Mouse (Mus musculus) kidney, adult 9 months (tissue): ENCODE results near the gene Tomm6.
A peak's percentile ranks its signal among the peaks of the same experiment; 100 is the strongest.

Source experiments
- DNase-seq: peaks from one replicate; pipeline ENCODE4 v3.0.0; 2022

Gene Tomm6

DNA sequence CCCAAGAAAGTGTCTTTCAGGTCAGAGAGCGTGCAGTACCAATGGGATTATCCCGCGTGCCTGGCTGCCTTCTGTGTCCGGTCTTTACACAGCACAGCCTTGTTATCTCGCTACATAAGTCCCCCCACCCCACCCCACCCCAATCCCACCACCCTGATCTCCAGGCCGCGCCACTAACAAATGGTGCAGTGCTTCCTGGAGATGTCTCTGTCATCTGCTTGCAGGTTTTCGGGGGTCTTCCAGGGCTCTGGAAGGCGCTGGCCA is at the start of gene Tomm6:
Gene Tomm6, minus strand, starts transcription at position 43 of the 264 bp plus-strand sequence.
- DNase-seq: no peak

DNA sequence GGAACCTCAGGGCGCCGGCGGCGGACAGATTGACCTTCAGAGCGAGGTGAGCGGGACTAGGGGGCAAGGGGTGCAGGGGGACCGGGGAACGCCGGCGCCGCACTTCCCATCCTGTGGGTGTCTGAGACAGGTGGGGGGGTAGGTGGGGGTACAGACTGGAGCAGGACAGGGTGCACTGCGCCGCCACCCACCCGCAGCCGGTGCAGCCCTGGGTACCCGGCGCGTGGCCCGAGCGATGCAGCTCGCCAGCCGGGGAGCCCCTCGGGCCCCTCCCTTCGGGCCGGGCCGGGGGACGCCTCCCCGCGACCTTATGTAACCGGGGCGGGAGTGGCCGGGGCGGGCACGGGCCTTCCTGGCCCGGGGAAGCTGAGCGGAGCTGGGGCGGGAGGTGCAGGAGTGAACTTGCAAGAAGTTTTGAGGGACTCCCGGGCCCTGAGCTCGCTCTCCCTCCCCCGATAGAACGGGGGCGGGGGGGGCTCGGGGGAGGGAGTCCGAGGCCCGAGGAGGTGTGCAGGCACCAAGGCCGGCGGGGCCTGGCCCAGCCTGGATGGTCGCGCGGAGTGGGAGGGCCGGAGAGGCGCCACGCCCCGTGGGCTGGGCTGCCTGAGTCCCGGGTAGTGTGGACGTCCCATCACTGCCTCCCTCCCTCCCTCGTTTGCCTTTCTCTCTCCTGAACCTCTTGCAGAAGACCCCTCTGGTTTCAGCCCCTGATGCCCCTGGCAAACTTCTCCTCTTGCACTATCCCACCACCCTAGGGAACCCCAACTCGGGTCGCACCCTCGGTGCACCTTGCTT is 49.3 kb upstream of the Tomm6 start:
- DNase-seq: peak; percentile 96

DNA sequence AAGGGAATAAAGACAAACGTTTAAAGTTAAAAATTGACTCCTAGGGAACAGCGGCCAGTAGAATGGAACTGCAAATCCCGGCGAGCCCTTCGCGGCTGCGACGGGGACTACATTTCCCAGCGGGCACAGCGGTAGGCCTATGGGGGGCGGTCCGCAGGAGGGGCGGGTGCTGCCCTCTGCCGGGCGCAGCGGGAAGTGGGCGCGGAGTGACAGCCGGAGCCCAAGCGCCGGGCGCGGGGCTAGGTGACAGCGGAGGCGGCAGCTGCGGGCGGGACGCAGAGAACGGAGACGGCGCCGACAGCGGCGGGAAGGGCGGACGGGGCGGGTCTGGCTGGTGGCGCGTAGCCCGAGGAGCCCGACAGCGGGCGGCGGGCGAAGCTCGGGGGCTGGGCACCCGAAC is 48.7 kb upstream of the Tomm6 start, which contains the start of gene Tfeb:
Gene Tfeb, plus strand, starts transcription at position 175 of the 400 bp plus-strand sequence.
- peak; percentile 98 for DNase-seq

DNA sequence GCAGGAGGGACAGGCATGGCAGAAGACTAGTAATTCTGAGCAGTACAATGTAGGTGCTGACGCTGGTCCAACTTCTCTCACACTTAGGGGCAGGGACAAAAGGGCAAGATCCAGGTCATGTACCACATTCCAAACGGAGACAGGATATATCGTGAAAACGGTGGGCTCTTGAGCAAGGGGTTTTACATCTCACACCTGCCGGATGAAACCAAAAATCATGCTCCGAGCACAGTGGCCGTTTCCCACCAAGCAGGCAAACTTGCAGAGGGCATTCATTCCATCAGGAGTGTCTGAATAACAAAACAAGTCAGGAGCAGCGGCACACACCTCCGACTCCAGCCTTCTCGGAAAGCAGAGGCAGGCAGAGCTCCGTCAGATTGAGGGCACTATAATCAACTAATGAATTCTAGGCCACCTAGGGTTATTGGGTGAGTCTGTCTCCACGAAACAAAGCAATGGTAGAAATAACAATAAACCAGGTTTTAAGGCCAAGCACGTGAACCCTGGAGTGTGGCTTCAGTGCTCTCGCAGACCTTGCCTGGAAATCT is 47.4 kb upstream of the Tomm6 start:
- no peak for DNase-seq

DNA sequence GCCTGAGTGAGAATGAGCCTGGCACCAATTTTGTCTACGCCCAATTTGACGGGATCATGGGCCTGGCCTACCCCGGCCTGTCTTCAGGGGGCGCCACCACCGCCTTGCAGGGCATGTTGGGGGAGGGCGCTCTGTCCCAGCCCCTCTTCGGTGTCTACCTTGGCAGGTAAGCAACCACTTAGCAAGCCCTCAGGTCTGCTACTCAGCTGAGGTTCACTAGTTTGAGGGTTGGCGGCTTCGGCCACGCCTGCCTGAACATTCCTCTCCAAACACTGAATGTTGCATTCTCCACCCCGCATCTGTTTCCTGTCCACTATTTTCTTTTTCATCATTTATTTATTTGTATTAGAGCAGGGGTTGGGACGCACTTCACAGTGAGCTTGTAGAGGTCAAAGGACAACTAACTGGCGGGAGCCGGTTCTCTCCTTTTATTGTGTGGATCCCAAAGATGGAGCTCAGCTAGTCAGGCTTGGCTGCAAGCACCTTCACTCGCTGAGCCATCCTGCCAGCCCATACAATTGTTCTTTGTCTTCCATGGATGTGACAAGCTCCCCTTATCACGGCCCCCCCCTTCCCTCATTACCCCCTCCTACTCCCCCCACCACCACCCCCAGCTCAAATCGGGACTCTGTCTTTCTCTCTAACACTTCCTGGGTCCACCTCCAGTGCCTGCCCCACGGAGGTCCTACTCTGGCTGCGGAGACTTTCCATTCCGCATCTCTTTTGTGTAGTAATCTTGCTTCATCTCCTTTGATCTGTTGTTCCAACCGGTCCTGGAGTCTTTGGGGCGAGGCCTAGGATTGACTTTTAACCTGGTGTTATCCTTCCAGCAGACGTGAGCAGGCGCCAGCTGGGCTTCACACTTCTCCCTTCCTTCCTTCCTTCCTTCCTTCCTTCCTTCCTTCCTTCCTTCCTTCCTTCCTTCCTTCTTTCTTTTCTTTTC is 42.7 kb upstream of the Tomm6 start:
- DNase-seq: no peak

DNA sequence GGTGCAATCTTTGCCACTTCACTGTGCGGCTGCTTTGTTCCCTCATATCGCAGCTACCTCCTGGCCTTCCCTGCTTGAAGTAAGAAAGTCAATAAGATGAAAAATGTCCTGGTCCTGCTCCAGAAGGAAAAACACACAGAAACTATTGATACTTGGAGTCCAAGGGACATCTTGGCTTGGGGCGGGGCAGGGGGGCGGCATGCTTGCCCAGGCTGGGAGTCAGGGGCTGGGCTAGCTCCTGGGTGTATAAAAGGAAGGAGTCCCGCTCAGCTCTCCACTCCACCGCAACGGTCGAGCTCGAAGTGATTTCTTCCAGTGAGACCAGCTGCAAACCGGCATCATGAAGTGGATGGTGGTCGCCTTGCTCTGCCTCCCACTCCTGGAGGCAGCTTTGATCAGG is 38.4 kb upstream of the Tomm6 start, which contains the start of gene Pgc:
Gene Pgc, plus strand, starts transcription at position 277 of the 400 bp plus-strand sequence.
- DNase-seq: no peak

DNA sequence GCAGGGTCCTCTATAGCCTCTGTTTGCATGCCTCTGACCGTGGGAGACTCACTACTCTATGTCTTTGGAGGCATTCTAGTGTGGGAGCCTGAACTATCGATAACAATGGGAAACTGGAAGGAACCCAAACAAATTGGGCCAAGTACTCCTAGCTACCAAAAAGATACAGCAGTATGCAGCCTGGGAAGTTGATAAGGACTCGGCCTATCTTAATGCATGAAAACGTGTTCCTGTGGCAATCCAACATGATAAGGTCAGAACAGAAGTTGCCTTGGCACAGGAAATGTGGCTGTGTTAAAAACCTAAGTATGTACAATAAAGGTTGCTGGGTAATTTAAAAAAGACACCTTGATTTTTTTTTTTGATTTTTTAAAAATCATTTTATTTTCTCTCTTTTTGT is 33.0 kb upstream of the Tomm6 start:
- DNase-seq: no peak

DNA sequence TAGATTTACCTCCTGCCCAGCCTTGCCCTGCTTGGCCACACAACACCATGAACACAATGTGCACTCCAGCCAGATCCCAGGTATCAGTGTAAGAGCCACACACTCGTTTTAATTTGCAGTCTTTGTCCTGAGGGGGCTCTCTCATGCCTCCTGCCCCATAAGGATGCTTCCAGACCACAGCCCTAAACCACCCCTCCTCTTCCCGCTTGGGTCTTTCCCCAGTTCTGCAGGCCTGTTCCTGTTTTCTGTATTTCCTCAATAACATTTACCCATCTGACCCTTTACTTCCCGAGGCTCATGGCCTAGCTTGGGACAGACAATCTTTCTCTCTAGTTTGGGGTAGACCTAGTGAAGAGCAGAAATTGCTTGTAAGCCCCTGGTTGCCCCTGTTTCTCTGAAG is 26.9 kb upstream of the Tomm6 start:
- no peak for DNase-seq

DNA sequence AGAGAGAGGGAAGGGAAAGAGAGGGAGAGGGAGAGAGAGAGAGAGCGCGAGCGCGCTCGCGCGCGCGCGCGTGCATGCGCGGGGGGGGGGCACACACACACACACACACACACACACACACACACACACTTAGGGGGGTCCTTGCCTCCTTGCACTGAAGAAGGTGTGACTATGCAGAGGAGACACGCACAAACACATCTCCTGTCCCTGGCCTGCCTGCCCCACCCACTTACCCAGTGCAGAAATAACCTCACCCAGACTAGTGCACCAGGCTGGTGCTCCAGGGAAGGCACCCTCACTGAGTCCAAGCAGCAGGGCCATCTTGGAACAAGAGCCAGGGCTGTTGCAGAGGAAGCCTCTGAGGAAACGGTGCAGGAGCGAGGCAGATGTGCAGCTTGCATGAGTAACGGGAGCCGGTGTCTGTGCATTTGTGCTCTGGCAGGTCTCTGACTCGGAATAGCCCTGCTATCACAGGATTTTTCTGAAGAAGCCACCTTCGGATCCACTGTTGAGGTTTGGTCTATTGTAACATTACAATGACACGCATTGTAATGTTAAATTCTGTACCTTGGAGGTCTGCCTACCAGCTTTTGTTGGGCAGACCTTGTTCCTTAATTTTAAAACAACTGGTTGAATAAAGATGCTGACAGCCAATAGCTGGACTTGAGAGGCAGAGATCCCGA is 24.8 kb upstream of the Tomm6 start:
- no peak for DNase-seq

DNA sequence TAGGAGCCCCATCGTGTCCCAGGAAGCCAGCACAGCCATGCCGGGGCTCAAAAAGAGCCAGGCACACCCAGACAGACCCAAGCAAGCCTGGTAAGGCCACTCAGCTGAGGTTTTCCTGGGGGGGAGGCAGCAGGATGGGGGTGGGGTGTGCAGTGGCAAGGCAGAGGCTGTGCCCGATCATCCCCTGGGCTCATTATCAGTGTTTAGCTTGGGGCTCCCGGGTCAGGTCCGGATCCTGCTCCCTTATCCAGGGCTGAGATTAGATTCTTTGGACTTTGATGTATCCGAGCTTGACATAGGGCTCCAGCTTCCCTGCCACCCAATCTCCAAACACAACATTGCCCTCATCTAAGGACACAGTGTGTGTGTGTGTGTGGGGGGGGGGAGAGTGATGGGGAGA is 23.7 kb upstream of the Tomm6 start:
- DNase-seq: no peak

DNA sequence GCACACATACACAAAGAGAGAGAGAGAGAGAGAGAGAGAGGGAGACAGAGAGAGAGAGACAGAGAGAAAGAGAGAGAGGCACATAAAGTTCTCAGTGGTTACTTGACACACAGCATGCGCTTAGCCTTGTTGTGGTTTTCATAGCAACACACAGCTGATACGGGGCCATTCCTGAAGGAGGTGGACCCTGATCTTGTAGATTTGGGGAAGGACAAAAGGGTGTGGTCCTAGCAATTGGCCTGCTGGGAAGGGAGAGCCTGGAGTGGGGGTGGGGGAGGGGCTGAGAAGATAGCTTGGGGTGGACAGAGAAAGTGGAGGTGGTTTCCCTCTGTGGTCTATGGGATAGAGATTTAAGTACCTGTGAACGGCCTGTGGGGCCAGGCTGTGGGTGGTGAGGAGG is 21.9 kb upstream of the Tomm6 start:
- DNase-seq: no peak

DNA sequence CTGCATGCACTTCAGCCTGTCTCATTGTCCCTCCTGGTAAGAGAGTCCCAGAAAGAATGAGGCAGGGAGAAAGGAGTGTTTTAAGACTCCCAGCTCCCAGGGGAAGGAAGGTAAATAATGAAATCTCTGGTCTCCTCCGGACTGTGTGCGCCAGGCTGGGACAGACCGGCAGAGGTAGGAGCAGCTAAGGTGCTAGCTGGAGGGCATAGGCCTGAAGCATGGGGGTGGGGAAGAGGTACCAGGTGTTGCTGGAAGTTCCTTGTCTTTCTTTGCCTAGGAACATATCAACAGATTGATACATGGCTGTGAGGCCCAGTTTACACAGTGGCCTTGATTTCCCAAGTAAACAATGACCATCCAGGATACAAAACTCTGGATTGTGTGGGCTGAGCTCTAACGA is 20.8 kb upstream of the Tomm6 start:
- DNase-seq: no peak

DNA sequence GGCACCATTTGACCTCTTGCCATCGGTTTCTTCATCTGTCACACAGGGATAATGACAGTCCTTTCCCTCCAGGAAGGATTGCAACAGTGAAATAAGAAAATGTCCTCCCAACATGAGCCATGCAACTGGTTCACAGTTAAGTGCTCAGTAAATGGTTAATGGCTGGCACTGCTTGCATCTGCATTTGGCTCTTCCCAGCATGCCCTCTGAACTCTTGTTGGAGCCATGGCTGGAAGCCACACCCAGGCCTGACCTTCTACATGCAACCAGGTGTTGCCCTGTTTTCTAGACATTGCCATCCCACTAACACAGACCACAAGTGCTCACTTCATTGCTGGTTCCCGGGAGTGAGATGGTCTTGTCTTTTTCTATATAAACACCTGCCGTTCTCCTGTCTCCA is 19.8 kb upstream of the Tomm6 start:
- DNase-seq: peak; percentile 65

DNA sequence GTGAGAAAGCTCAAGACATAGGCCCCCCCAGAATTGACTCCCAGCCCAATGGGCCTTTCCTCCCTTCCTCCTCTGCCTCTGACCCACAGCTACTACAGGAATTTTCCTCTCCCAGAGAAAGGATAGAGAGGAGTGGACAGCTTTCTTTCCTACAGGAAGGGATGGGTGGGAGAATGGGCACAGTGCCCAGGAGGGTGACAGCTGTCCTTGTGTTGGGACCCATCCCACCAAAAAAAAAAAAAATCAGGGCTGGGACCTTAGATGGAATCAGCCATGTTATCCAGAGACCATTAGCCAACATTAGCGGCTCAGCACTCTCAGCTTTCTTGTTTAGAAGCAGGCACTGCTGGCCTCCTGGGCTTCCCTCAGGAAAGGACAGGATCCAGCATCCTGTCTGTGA is 18.0 kb upstream of the Tomm6 start:
- no peak for DNase-seq

DNA sequence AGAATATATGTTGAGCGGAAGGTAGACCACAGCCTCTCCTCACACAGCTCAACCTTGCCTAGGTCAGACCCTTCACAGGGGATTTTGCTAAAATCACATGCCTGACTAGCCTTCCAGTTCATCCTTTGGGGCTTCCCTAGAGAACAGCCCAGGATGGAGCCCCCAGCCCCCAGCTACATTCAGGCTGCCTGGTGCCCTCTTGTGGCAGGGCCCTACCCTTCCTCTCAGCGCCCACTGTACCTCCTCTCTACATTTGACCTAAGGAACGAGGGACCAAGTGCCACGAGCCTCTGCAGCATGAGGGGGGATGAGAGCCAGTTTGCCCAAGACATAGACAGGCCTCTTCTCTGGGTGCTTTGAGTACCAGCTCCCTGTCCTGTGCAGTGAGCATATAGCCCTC is 16.5 kb upstream of the Tomm6 start:
- DNase-seq: peak; percentile 29

DNA sequence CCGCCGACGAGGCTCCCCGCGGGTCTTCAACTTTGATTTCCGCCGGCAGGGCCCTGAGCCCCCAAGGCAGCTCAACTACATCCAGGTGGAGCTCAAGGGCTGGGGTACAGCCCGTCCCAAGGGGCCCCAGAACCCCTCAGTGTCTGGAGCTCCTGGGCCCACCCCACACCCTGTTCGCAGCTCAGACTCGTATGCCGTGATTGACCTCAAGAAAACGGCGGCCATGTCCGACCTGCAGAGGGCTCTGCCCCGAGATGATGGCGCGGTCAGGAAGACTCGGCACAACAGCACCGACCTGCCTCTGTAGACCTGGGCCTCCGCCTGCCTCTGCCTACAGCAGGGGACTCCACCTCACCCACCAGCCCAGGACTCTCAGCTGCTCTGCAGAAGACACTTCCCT is 15.4 kb upstream of the Tomm6 start:
- DNase-seq: no peak

DNA sequence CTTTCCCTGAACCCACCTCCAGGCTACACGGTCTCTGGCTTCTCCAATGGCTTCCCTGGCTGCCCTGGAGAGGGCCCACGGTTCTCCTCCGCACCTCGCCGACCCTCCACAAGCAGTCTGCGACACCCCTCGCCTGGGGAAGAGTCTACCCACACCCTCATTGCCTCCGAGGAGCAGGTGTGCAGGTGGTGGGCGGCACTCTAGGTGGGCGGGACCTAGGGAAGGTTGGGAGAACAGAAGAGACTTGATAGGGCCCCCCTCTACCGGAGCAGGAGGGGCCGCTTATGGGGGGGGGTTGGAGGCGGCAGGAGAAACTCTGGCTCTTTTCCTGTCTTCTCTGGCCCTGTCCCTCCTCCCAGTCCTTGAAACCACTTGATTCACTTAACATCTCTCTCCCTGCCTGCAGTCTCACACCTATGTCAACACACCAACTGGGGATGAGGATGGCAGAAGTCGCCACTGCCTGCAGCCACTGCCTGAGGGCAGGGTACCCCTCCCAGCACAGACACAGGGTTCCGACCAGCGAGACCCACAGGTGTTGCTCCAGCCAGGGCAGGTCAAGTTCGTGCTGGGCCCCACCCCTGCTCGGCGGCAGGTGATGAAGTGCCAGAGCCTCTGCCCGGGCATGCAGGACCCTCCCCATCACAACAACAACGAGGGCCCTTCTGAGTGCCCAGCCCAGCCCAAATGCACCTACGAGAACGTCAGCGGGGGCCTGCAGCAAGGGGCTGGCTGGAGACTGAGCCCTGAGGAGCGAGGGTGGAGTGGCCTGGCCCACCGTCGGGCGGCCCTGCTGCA is 14.6 kb upstream of the Tomm6 start:
- DNase-seq: no peak

DNA sequence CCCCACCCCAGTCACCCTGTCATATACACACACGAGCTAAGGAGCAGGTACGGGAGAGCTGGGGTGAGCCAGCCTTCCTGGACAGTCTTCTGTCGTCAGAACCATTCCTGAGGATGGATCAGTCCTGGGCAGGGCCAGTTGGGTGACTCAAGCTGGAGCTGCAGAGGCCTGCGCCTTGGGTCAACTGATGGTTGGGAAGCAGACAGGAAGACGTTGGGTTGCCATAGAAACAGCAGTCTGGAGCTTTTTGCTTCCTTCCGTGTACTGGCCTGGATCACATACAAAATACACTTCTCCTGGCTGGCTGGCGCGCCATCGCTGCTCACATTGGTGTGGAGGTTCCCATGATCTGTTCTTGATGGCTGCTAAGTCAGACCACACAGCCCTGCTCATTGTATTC is 13.6 kb upstream of the Tomm6 start:
- DNase-seq: no peak

DNA sequence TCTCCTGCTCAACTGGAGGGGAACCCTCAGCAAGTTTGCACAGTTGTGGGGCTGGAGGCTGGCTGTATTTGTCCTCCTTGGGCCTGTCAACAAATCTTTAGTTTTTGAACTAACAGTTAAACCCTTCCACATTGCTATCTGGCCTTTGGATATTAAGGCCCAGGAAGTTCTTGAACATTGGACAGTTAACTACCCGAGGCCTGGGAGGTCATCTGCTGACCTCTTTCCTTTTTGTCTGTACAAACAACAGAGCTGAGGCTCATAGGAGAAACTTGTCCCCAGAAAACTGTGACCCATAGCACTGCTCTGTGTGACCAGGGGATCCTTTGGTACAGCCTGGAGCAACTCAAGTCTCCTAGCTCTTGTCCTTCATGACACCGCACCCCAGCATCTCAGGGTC is 10.9 kb upstream of the Tomm6 start:
- DNase-seq: peak; percentile 70

DNA sequence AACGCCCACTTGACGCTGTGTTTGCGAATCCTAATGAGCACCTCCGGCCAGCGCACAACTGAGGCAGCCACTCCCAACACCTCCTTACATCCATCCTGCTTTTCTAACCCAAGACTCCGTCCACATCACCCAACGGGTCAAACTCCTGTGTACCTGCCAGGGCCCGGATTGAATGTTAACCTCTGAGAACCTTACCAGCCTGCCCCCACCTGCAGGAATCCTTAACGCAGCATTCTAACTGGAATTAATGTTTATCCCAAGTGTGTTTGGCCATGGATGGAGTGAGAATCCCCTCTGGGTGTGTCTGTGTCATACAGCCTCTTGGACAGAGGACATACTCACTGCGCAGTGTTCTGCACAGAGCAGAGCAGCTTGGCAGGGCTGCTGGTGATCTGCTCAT is 10.0 kb upstream of the Tomm6 start:
- peak; percentile 92 for DNase-seq

DNA sequence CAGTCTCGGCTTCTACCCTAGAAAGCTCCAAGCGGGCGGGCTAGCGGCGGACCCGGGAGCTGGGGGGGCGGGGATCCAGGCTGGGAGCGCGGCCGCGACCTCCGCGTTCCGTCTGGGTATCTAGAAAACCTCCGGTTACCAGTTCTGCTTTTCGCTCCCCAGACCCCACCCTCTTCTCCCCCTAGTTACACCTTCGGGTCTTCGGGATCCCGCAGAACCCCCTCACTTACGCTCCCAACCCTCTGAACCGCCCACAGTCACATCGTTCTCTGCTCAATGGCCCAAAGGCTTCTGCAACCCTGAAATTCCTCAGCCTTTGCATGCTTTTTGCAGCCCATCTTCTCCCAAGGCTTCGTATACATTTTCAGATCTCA is 7.1 kb upstream of the Tomm6 start:
- DNase-seq: no peak

DNA sequence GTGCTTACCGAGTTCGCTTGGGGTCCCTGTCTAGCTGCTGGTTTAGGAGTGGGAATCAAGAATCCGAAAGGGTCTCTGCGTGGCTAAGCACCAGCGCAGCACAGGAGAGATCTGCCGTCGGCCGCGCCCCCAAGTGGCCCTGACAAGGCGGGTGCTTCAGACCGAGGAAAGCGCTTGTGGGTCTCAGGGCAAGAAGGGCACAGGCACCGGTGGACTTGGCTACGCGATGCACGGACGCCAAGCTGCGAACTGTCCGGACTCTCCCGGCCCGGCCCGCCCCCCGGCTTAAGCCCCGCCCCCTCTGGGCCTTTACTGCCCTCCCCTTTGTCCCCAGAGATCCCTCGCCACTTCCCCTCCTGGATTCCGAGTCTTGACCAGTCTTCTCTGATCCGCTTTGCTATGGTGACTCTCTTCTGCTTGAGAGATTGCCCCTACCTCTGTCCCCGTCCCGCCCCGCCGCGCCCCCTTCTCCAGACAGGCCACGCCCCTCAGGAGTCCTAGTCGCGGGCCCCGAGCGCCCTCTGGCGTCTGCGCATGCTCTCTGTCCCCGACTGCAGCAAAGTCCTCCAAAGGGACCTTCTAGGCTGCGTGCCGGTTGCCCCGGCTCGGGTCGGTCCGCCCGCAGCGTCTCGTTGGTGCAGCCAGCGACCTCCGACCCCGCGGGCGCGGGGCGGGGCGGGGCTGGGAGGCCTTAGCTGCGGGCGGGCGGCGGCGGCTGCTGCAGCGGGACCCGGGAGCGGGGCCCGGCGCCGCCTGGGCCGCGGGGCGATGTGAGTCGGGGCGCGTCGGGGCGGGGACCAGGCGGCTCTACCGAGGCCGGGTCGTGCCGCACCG is 6.5 kb upstream of the Tomm6 start, which contains the start of gene Prickle4:
Gene Prickle4, minus strand, starts transcription at position 234 of the 834 bp plus-strand sequence.
- peak; percentile 98 for DNase-seq
